Mouse (Mus musculus): Measurements from ENCODE around the gene Dab1.

GRCm38 (mm10) chr4:104246506-104246905, 627.3 kb downstream of the Dab1 start:
- TF ChIP-seq POLR2A (IDR thresholded peaks at IDR 0.05; ENCODE audit: low read depth, low read length) (no peak), CTCF (IDR thresholded peaks at IDR 0.05; ENCODE audit: extremely low read depth, insufficient read depth, insufficient read length, insufficient replicate concordance) (no peak)

All from spleen, adult 2 months (tissue).